Comparison of ENCODE assay signal across 12 mouse cellular contexts in genomic region chr12:102601847-102602246, GRCm38 (mm10). TPM values are rescaled to one million over a fixed set of nuclear protein-coding genes. Genes with fewer than 3 reads are reported as not detected.
DNase-seq lines count a peak whose midpoint lies in the region; ATAC-seq and TF ChIP-seq lines count a peak whose summit lies in the region.
"Had no signal": no experiment of that assay in that cellular context is flagged by ENCODE, and none has a peak within 500 bp of the region (broad histone marks: within the 10 kb centered on the region; RNA-seq: fewer than 3 reads in every experiment).

No protein-coding gene starts in this region.

- DNase-seq in brain, adult 2 months (ENCODE audit: low read depth, low spot score): peak; percentile 67
- DNase-seq in embryonic facial prominence, embryonic 10.5 days (ENCODE audit: low spot score): peak; percentile 43
- DNase-seq in forebrain, postnatal 0 days: peak; percentile 18
- DNase-seq in midbrain, embryonic 11.5 days (ENCODE audit: low spot score, missing footprints): no peak
- DNase-seq in urinary bladder, postnatal 36 days (ENCODE audit: low spot score in 2 of 2): no peak
- no peak for DNase-seq in lung, postnatal 4 days
- DNase-seq in layer of hippocampus, postnatal 10 days (ENCODE audit: low spot score in 2 of 2): no peak
- DNase-seq: cerebellum, postnatal 36 days; kidney, postnatal 25 days; lung, embryonic 14.5 days; thymus, adult 18-20 months had no signal

- ATAC-seq in forebrain, postnatal 0 days: peak; percentile 89
- ATAC-seq in midbrain, embryonic 11.5 days (ENCODE audit: low FRiP score): 0 out of 2 replicates have a peak, but pooled peaks have one; percentile 18

- H3K27ac ChIP-seq in embryonic facial prominence, embryonic 10.5 days (replicated peaks): peak overlapping the region; percentile 80
- H3K27ac ChIP-seq in forebrain, postnatal 0 days (ENCODE audit: low read depth, low read length): peak overlapping the region; percentile 70
- H3K27ac ChIP-seq in midbrain, embryonic 11.5 days (ENCODE audit: low read depth, low read length): no peak overlapping the region
- H3K27ac ChIP-seq: midbrain, embryonic 12.5 days had no signal

- no peak for TF ChIP-seq CTCF in forebrain, postnatal 0 days (IDR thresholded peaks at IDR 0.05; ENCODE audit: low read depth)

- peaks cover 44% of the 10 kb centered on the region for H3K4me1 ChIP-seq in embryonic facial prominence, embryonic 10.5 days
- H3K4me1 ChIP-seq in forebrain, postnatal 0 days (ENCODE audit: insufficient read depth): peaks cover 12% of the 10 kb centered on the region
- 0 out of 2 replicates have a peak, but pooled peaks cover 7% of the 10 kb centered on the region for H3K4me1 ChIP-seq in midbrain, embryonic 11.5 days (ENCODE audit: control insufficient read depth, insufficient read depth, low read length)

- H3K4me2 ChIP-seq in forebrain, postnatal 0 days (ENCODE audit: low read depth): no peak overlapping the region
- no peak overlapping the region for H3K4me2 ChIP-seq in midbrain, embryonic 11.5 days
- H3K4me2 ChIP-seq: lung, embryonic 14.5 days; midbrain, embryonic 12.5 days had no signal

- WGBS in embryonic facial prominence, embryonic 10.5 days: 18% methylated on average over 8 of the region's 8 CpGs
- 14% methylated on average over 8 of the region's 8 CpGs for WGBS in forebrain, postnatal 0 days
- WGBS in midbrain, embryonic 11.5 days: 34% methylated on average over 8 of the region's 8 CpGs

- no peaks in the 10 kb centered on the region for H3K27me3 ChIP-seq in embryonic facial prominence, embryonic 10.5 days (replicated peaks; ENCODE audit: low read depth, poor library complexity, severe bottlenecking)
- H3K27me3 ChIP-seq in forebrain, postnatal 0 days (ENCODE audit: insufficient read depth, low read length): no peaks in the 10 kb centered on the region
- H3K27me3 ChIP-seq in midbrain, embryonic 11.5 days (ENCODE audit: control insufficient read depth, insufficient read depth, low read length): no peaks in the 10 kb centered on the region
- H3K27me3 ChIP-seq: midbrain, embryonic 12.5 days had no signal

- H3K9me3 ChIP-seq in embryonic facial prominence, embryonic 10.5 days: peaks cover 10% of the 10 kb centered on the region
- no peaks in the 10 kb centered on the region for H3K9me3 ChIP-seq in forebrain, postnatal 0 days (ENCODE audit: low read length)
- H3K9me3 ChIP-seq in midbrain, embryonic 11.5 days (ENCODE audit: control insufficient read depth, low read length): no peaks in the 10 kb centered on the region
- H3K9me3 ChIP-seq: midbrain, embryonic 12.5 days had no signal

- peaks cover 13% of the 10 kb centered on the region for H3K36me3 ChIP-seq in embryonic facial prominence, embryonic 10.5 days (replicated peaks)
- H3K36me3 ChIP-seq in forebrain, postnatal 0 days (ENCODE audit: insufficient read depth): peaks cover 12% of the 10 kb centered on the region; the same call in 1 of the 2 replicates
- H3K36me3 ChIP-seq in midbrain, embryonic 11.5 days (ENCODE audit: control insufficient read depth, insufficient read depth, low read length): no peaks in the 10 kb centered on the region

- peak overlapping the region; percentile 18; the same call in 1 of the 2 replicates for H3K9ac ChIP-seq in forebrain, postnatal 0 days
- no peak overlapping the region for H3K9ac ChIP-seq in midbrain, embryonic 11.5 days (ENCODE audit: low read length)
- H3K9ac ChIP-seq: lung, embryonic 14.5 days; midbrain, embryonic 12.5 days had no signal

- H3K4me3 ChIP-seq in embryonic facial prominence, embryonic 10.5 days: no peak overlapping the region
- H3K4me3 ChIP-seq in forebrain, postnatal 0 days (ENCODE audit: low read depth, low read length): no peak overlapping the region
- H3K4me3 ChIP-seq in midbrain, embryonic 11.5 days (ENCODE audit: low read depth, low read length): no peak overlapping the region
- H3K4me3 ChIP-seq: midbrain, embryonic 12.5 days had no signal

RNA-seq across cellular contexts. Expression of gene Chga, which starts 47.1 kb away (rescaled TPM):
- 6.2 and 6.6 TPM in 2 replicates for polyA plus RNA-seq in embryonic facial prominence, embryonic 10.5 days (2016; fragmentation: Nextera tagmentation; extraction: Ambion mirVana)
- 108 and 123 TPM in 2 replicates for total RNA-seq in forebrain, postnatal 0 days (2014; rRNA removed)
- polyA plus RNA-seq in forebrain, postnatal 0 days (2015; fragmentation: Nextera tagmentation; extraction: Ambion mirVana): 130 and 171 TPM in 2 replicates
- polyA plus RNA-seq in midbrain, embryonic 11.5 days (2014; fragmentation: Nextera tagmentation; extraction: Ambion mirVana): 23.5 and 24.0 TPM in 2 replicates
- total RNA-seq in layer of hippocampus, postnatal 10 days (2021): 100 to 1,000 TPM; 150 to 152 TPM

Comparison
In these comparisons a context has a peak if more than half of its experiments do, and no peak if none do; other contexts are left out.
1. DNase-seq: peak in brain, adult 2 months (single experiment), embryonic facial prominence, embryonic 10.5 days (single experiment) and forebrain, postnatal 0 days (single experiment); none in midbrain, embryonic 11.5 days (single experiment), urinary bladder, postnatal 36 days (0 of 2), lung, postnatal 4 days (0 of 2) and layer of hippocampus, postnatal 10 days (0 of 2).